Mouse (Mus musculus) liver, adult (tissue): Measurements from ENCODE around the gene Mon2.

Experiments
- GATA4 ChIP-seq: IDR thresholded peaks from 2 replicates; pipeline ENCODE4 v1.6.1; 2014; ENCODE audit warnings: mild to moderate bottlenecking, low read length; ENCODE audit not compliant: insufficient replicate concordance

Mon2 gene

GRCm38 (mm10) chr10:123086847-123087246 is 10.5 kb upstream of the Mon2 start:
- TF ChIP-seq GATA4, result no peak

- TF ChIP-seq GATA4, result no peak
These were observed 8.8 kb upstream of the Mon2 start for GRCm38 (mm10) chr10:123084900-123085641.

GRCm38 (mm10) chr10:123084307-123084706 is 8.0 kb upstream of the Mon2 start:
- TF ChIP-seq GATA4, result no peak

- no peak for TF ChIP-seq GATA4
These were observed 508 bp downstream of the Mon2 start for GRCm38 (mm10) chr10:123075751-123076242.

- TF ChIP-seq GATA4, result no peak
These were observed 4.3 kb downstream of the Mon2 start for GRCm38 (mm10) chr10:123071997-123072396.

- TF ChIP-seq GATA4, result no peak
These were observed 13.3 kb downstream of the Mon2 start for GRCm38 (mm10) chr10:123063021-123063420.

GRCm38 (mm10) chr10:123060831-123061230 is 15.5 kb downstream of the Mon2 start:
- no peak for TF ChIP-seq GATA4

- no peak for TF ChIP-seq GATA4
These were observed 19.2 kb downstream of the Mon2 start for GRCm38 (mm10) chr10:123057082-123057481.

GRCm38 (mm10) chr10:123056463-123056862 is 19.8 kb downstream of the Mon2 start:
- no peak for TF ChIP-seq GATA4

- TF ChIP-seq GATA4, result no peak
These were observed 20.9 kb downstream of the Mon2 start for GRCm38 (mm10) chr10:123055205-123056000.

GRCm38 (mm10) chr10:123053557-123053956 is 22.7 kb downstream of the Mon2 start:
- no peak for TF ChIP-seq GATA4

- TF ChIP-seq GATA4, result no peak
These were observed 24.3 kb downstream of the Mon2 start for GRCm38 (mm10) chr10:123052021-123052420.

GRCm38 (mm10) chr10:123048730-123049129 is 27.6 kb downstream of the Mon2 start:
- TF ChIP-seq GATA4, result no peak

GRCm38 (mm10) chr10:123039936-123040335 is 36.4 kb downstream of the Mon2 start:
- TF ChIP-seq GATA4, result no peak

GRCm38 (mm10) chr10:123032078-123032646 is 44.1 kb downstream of the Mon2 start:
- TF ChIP-seq GATA4, result no peak

- TF ChIP-seq GATA4, result no peak
These were observed 44.9 kb downstream of the Mon2 start for GRCm38 (mm10) chr10:123031449-123031848.

- TF ChIP-seq GATA4, result no peak
These were observed 45.7 kb downstream of the Mon2 start for GRCm38 (mm10) chr10:123030589-123030988.
